Mouse (Mus musculus): ENCODE results near the gene Duox2. TPM values are rescaled to one million over a fixed set of nuclear protein-coding genes. Genes with fewer than 3 reads are reported as not detected.
"Not testable (repeated sequence)": the region's sequence is repeated elsewhere in the genome, so short reads cannot be mapped to it uniquely, and the experiment has no call there.

Duox2 gene
- under 1 TPM; 0.34 to 0.45 TPM for total RNA-seq (2021)

DNA sequence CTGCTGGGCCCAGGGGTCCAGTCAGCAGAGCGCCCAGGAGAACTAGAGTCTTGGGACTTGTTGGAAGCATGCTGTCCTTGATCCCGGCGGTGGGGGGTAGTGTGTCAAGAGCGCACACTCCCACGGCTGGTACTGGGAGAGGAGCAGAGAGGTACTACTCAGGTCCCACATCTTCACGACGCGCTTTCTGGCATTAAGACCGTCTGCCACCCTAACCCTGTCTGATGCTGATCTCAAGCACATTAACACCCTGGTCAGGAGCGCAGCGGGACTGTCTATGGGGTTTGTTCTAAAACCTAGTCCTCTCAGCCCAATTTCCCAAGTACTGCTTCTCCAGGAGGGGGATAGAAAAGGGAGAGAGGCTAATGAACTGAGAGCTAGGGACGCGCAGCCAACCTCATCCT lies at the start of gene Duox2:
Gene Duox2, minus strand, starts transcription at position 354 of the 404 bp plus-strand sequence.
- intact Hi-C loops (cut with DNase I), result no loop called here
- no peak for DNase-seq

DNA sequence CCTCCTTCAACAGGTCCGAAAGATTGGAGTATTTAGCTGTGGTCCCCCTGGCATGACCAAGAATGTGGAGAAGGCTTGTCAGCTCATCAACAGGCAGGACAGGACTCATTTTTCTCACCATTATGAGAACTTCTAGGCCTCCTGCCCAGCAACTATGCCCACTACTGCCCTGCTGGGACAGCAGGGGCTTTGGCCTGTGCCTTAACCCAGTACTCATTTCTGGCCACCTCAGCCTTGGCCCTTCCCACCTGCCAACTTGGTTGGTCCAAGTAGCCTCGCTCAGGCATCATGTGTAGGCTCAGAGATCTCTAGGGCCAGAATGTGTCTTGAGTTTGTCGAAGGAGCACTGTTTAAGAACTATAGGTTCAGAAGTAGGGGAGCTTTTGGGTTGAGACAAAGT lies 49.0 kb upstream of the Duox2 start:
- DNase-seq, result no peak
- intact Hi-C loops (cut with DNase I), result loop anchor here (10.0 kb wide), 1 partner anchor 278 kb away; no protein-coding TSS in a partner anchor

DNA sequence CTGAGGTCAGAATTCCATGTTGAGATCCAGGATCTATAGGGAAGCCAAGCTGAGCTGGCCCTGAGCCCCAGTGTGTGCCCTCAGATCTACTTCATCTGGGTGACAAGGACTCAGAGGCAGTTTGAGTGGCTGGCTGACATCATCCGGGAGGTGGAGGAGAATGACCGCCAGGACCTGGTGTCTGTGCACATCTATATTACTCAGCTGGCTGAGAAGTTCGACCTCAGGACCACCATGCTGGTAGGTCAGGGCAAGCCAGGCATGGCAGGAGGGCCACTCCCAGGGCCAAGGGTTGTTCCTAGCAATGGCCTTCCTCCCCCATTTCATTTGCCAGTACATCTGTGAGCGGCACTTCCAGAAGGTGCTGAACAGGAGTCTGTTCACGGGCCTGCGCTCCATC lies 47.9 kb upstream of the Duox2 start:
- intact Hi-C loops (cut with DNase I), result loop anchor here (10.0 kb wide), 1 partner anchor 279 kb away; no protein-coding TSS in a partner anchor
- not testable (repeated sequence) for DNase-seq

DNA sequence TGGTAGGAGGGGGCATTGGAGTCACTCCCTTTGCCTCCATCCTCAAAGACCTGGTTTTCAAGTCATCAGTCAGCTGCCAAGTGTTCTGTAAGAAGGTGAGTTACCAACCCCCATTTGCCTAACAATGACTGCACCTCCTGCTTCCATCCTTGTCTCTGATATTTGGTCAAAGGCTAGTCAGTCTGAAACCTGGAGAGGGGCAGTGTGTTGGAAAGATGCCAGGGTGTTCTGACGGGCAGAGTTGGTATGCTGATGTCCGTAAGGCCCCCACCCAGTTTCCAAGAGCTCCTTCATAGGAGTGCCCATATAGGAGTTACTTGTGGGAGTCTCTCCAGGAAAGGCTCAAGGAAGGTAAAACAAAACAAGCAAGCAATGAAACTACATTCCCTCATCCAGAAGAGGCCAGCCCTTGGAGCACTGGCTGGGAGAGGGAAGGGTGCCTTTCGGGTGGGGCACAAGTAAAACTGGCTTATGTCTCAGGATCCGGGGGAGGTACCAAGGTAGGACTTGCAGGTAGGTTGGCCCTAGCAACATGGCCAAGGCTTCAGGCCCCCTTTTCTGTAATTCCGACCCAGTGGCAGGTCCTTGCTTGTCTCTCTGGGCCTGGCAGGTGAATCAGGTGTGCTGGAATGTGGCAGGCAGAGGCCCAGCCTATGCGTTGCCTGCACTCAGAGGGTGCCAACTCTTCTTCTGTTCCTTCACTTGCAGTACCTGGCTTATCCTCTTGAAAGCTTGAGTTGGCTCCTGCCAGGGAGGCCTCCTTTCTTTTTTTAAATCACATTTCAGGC lies 47.1 kb upstream of the Duox2 start:
- intact Hi-C loops (cut with DNase I), result loop anchor here (10.0 kb wide), 1 partner anchor 280 kb away; no protein-coding TSS in a partner anchor

DNA sequence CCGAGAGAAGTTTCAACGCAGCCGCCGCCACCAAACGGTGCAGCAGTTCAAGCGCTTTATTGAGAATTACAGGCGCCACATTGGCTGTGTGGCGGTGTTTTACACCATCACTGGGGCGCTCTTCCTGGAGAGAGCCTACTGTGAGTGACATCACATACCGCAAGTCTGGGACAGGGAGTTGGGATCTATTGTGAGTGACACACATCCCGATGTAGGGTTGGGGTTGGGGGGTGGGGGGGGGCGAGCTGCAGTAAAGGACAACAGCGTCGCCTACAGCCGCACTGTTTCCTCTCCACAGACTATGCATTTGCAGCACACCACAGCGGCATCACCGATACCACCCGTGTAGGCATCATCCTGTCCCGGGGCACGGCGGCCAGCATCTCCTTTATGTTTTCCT lies 39.0 kb upstream of the Duox2 start:
- intact Hi-C loops (cut with DNase I), result no loop called here
- DNase-seq, result no peak

More for the DNA sequence above, 47.1 kb upstream of the Duox2 start:
- no peak for DNase-seq

DNA sequence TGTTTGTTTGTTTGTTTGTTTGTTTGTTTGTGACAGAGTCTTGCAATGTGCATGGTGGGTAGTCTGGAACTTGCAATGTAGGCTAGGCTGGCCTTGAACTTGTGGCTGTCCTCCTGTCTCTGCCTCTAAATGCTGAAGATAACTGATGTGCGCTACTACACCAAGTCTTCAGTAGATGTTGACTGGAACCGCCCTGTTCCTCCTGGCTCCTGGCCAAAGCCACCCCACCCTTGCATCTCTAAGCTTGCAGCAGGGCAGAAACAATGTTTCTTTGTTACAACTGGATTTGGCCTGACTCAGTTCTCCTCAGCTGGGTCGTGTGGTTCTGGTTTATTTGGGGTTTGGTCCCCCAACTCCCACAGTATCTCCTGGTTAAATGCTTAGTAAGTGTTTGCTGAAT lies 35.9 kb upstream of the Duox2 start:
- DNase-seq, result peak; percentile 20 to 48

DNA sequence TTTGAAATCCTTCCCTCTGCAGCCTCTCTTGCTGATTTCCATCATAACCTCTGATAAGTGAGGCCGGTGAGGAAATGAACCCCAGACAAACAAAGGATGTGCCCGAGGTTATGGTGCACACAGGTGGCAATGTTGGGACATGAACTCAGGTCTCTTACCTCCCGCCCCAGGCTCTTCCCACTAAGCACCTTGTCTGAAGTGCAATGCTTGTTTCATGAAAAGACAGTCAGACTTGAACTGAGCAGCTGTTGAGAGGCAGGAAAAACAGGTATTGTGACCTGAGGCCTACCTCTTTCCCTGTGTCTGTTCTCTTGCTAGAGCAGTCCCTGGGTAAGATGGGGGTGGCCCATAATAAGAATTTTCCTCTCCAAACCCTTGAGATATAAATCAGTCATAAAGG lies 34.0 kb upstream of the Duox2 start:
- no peak for DNase-seq
- intact Hi-C loops (cut with DNase I), result no loop called here

More for the DNA sequence above, 35.9 kb upstream of the Duox2 start:
- intact Hi-C loops (cut with DNase I), result no loop called here

DNA sequence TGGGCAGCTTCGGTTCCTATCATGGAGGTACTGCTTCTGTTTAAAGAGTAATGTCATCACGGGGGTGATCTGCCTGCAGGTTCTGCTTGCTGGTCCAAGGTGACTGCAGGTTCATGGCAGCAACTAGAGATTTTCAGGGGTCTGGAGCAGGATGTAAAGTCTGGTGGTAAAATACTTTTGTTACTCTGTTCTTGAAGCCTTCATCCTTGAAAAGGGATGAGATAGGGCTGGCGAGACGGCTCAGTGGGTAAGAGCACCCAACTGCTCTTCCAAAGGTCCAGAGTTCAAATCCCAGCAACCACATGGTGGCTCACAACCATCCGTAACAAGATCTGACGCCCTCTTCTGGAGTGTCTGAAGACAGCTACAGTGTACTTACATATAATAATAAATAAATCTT lies 32.1 kb upstream of the Duox2 start:
- DNase-seq; intact Hi-C loops (cut with DNase I): not testable (repeated sequence)

DNA sequence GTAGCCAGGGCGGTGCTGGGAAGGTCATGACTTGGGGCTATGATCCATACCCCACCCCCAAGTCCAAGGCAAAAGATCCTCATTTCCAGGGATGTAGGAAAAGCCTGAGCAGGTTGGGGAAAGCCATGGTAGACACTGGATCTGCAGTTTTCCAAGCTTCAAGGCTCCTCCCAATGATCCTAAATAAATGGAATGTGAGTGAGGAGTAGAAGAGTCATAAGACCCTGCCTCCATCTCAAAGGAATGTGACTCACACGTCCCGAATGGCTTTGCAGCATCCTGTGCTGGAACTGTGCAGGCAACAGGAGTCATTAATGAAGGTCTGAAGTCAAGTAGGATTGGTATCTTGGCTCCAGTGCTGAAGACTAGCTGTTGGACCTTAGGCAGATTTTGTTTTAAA lies 29.7 kb upstream of the Duox2 start:
- intact Hi-C loops (cut with DNase I), result no loop called here
- no peak for DNase-seq

DNA sequence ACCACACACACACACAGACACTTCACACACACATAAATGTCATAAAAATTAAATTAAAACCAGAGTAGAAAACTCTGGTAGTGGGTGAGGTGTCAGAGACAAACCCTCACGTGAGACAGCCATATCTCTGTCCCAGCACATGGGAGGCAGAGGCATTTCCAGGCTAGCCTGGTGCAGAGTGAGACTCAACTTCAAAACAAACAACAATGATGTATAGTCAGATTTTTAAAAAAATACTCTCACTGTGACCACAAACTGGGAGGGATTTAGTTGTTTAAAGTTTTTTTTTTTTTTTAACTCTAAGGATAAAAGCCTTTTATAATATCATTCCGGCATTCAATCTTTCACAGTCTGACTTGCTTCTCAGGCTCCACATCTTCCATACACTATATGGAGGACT lies 27.1 kb upstream of the Duox2 start:
- intact Hi-C loops (cut with DNase I), result no loop called here
- DNase-seq, result no peak

DNA sequence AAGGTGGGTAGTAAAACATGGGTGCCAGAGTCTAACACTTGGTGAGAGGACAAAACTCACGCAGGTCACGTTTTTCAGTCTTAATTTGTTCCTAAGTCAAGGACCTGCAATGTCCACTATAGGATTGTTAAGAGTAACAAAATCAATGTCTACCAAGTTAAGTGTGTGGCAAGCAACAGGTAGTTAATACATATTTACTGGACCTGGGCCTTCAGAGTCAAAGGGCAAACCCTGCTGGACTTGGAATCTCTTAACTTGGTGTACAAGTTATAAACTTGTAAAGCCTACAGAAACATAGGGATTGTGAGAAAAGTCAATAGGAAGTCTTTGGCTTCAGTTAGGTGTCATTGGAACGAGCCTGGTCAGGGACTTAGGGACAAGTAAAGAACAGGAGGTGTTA lies 26.3 kb upstream of the Duox2 start:
- intact Hi-C loops (cut with DNase I), result no loop called here
- DNase-seq, result no peak

DNA sequence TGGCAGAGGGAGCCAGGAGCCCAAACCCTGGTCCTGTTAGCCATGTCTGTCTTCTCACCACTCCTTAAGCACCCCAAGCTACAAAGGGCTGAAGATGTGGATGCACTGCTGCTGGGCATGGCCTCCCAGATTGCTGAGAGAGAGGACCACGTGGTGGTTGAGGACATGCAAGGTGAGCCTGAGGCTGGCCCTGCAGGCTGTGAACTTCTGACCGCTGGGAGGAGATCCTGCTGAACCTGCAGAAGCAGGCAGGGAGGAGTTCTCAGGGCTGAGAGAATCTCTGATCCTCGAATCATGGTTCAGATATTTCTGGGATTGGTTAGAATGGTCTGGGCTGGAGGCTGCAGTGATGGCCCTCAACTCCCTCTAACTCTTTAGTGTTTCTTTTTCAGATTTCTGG lies 25.7 kb upstream of the Duox2 start:
- intact Hi-C loops (cut with DNase I), result no loop called here

DNA sequence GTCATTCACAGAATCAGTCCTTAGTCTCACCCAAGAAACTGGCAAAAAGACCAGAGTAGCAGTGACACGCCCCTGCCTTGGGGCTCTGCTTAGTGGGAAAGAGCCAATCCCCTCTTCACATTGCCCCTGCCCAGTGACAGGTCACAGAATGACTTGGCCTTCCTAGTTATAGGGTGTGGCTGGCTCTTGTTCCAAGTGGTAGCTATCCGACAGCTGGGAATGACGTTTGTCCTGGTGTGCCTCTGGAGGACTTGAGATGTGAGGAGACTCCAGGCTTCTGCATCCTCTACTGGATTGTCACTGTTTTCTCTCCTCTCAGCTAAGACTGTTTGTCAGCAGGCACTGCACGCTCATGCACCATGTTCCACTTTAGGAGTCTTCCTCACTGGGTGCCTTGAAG lies 19.1 kb upstream of the Duox2 start:
- no peak for DNase-seq
- intact Hi-C loops (cut with DNase I), result no loop called here

More for the DNA sequence above, 25.7 kb upstream of the Duox2 start:
- no peak for DNase-seq

DNA sequence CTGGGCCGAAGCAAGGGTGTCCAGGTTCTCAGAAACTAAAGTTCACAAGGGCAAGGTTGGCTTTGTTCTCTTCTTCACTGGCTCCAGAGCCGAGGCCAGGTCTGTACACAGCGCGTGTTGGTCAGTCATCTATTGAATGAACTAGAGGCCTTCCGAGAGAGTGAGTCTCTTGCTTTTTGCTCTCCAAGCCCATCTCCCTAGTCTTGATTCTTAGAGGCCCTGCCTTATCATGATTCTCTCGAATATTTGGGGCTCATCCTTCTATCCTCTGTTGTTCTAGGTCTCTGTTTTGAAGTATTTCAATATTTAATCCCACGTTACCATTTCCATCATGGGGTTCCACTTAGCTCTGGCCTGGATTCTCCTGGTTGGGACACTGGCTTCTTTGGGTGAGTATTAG lies 17.1 kb upstream of the Duox2 start, which contains the start of gene Duox1:
Gene Duox1, plus strand, starts transcription at position 301 of the 400 bp plus-strand sequence.
- DNase-seq, result no peak
- intact Hi-C loops (cut with DNase I), result no loop called here

DNA sequence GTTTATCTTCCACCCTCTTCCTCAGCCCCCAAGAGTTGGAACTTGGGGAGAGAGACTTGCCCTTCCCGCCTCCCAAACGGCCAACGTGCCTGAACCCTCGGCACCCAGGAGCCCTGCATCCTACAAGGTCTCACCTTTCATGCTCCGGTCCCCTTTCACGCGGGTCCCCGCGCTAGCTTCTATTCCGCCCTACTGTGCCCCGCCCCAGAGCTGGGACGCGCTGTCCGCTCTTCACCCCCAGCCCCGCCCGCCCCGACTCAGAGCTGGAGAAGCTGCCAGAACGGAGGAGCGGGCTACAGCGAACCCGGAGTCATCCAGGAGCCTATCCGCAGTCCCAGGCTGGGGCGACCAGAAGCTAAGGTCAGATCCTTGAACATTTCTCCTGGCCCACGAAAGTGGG lies 15.3 kb upstream of the Duox2 start, which contains the start of gene Duoxa1:
Gene Duoxa1, minus strand, starts transcription at position 195 of the 400 bp plus-strand sequence.
- no peak for DNase-seq

DNA sequence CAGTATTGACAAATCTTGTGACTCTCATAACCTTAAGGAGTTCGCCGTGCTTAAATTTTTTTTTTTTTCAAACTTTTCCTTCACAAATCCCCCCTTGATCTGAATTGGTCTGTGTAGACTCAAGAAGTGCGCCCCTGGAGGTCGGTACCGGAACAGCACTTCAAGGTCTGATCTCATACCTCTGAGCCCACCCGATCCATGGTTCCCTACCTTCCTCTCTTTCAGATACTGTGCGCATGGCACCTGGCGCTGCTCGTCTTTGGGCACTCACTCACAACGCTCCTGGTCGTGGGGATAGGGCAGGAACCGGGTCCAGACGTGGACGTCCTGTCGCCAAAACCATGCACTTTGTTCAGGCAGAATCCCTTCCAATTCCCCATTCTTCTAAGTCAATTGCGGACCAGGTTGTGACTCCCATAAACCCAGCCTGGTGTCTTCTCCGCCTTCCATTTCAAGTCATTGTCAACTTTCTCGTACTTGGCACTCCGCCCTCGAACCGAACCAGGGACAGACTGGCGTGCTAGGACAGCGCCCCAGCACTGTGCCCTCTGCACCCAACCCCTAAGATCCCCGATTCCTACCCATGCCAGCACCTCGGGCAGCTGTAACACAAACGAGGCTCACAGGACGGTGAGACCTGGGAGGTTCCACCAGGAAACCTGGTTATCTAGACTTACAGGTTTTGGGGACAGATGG lies 14.6 kb upstream of the Duox2 start:
- peak; percentile 48 to 77 for DNase-seq
- intact Hi-C loops (cut with DNase I), result no loop called here

More for the DNA sequence above, 15.3 kb upstream of the Duox2 start, which contains the start of gene Duoxa1:
- intact Hi-C loops (cut with DNase I), result no loop called here

DNA sequence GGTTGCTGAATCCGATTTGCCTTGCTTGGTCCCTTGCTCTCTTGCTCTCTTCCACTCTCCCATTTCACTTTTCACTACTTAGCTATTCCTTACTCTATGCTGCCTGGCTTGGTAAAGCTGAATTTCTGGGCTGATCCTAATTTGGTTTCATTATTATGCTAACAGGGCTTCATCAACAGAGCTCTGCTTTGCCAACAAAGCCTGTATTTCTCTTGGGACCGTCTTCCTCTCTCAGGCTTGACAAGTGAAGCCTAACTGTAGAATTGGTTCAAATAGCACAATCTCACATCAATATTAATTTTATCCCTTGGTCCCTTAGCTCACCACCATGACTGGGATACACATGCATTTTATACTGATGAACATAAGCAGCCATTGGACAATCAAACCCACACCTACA lies 13.3 kb upstream of the Duox2 start:
- intact Hi-C loops (cut with DNase I), result loop anchor here (1.0 kb wide), 1 partner anchor 69 kb away; no protein-coding TSS in a partner anchor
- no peak for DNase-seq

DNA sequence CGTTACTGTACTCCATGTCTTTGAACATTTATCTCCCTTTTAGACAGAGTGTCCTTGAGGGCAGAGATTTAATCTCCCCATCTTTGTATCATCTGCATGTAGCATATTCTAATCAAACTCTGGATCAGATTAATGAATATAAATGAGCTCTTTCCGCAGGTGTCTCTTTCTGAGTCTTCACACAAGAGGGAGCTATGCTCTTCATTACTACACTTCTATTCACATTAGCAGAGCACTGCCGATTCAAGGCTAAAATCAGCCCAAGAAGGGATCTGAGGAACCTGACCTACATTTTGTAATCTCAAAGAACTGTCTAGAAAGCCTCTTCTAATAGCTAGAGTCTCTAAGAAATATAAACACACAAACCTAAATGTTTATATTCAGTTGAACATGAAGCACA lies 11.4 kb upstream of the Duox2 start:
- intact Hi-C loops (cut with DNase I), result no loop called here

DNA sequence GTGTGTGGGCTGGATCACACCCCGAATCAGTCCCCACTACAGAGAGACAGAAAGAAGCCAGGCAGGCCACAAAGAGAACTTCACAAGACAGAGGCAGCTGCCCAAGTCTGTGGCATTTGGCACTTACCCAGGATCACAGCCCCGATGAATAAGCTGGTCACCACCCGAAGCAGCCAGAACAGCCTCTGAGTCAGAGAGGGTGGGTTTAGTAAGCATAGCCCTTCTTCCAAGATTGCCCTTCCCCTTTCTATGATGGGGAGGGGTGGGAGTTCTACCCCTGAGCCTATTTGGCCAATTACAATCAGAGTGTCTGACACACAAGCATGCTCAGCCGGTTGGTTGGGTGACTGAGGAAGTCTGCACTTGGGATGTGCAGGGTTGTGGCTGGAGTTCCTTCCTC lies 7.9 kb upstream of the Duox2 start:
- DNase-seq, result peak in 1 of 2 experiments; percentile 7
- intact Hi-C loops (cut with DNase I), result no loop called here

More for the DNA sequence above, 11.4 kb upstream of the Duox2 start:
- no peak for DNase-seq

DNA sequence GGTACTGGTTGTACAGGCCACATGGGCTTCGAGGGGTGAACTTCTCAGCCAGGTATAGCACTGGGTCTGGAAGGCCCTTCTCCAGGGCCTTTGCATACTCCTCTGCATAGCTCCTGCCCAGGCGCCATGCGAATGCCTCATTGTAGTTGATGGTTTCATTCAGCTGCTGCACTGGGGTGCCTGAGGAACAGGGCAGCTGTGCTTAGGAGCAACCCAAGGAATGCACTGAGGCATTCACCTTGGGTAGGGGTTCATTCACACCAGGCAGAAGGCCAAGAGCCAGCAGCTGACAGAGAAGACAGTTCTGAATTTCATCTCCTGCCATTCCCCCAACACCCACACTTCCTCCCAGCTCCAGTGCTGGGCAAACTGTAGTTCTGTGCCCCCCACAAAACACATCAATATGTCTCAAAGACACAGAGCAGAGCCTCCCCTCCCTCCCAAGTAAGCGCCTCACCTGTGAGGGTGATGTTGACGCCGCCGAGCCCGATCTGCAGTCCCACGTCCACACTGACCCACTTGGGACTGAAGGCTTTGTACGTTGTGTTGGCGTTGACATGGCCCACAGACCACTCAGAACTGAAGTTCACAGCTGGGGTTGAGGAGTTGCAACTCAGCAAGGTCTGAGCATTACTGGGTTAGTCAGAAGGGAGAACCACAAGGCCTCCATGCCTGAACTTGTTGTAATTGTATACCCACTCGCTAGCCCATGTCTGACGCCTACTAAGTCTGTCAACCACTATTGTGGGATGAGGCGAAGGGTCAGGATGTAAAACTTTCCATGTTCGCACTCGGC lies 7.0 kb upstream of the Duox2 start:
- intact Hi-C loops (cut with DNase I), result no loop called here
- no peak for DNase-seq

DNA sequence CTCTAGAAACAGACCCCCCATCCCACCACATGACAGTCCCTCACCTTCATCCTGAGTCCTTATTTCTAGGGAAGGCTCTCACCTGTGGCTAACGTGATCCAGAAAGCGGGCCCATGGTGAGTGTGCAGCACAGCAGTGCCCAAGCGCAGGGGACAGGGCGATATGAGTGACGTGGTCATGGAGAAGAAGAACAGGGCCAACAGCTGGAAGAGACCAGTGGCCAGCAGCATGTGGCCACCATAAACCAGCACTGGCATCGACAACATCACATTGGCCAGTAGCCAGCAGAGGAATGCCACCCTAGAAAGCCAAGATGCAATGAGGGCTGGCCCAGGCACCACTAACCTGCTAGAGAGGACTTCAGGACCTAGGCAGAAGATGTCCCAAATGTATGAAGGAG lies 6.3 kb upstream of the Duox2 start:
- no peak for DNase-seq
- intact Hi-C loops (cut with DNase I), result loop anchor here (5.0 kb wide), 3 partner anchors 62 to 253 kb away; no protein-coding TSS in a partner anchor
